Mouse (Mus musculus) heart, embryonic 11.5 days (tissue): Measurements from ENCODE around the gene Bcl9. TPM values are rescaled to one million over a fixed set of nuclear protein-coding genes. Genes with fewer than 3 reads are reported as not detected.

Experiments used
- ATAC-seq: fragments of 200-750 bp; cut with Nextera tagmentation; replicated peaks from 2 replicates; pipeline ENCODE4 v1.8.0; 2017; ENCODE audit warnings: moderate library complexity; ENCODE audit not compliant: insufficient number of reproducible peaks, low FRiP score, low TSS enrichment
- H3K27ac ChIP-seq: fragments of 300-500 bp; sonication (generic); 2 replicates; pipeline ENCODE4 v1.5.1; 2014; ENCODE audit warnings: mild to moderate bottlenecking, low read depth, low read length
- H3K27me3 ChIP-seq: fragments of 300-500 bp; sonication (generic); 2 replicates; pipeline ENCODE4 v1.6.1; 2014; ENCODE audit warnings: mild to moderate bottlenecking, low read length, mixed read lengths; ENCODE audit not compliant: control insufficient read depth, insufficient read depth
- H3K36me3 ChIP-seq: fragments of 300-500 bp; sonication (generic); 2 replicates; pipeline ENCODE4 v1.6.1; 2014; ENCODE audit warnings: mild to moderate bottlenecking, low read length, moderate library complexity, mixed read lengths; ENCODE audit not compliant: control insufficient read depth, insufficient read depth
- H3K4me1 ChIP-seq: fragments of 300-500 bp; sonication (generic); 2 replicates; pipeline ENCODE4 v1.6.1; 2014; ENCODE audit warnings: low read length; ENCODE audit not compliant: control insufficient read depth, insufficient read depth
- H3K4me2 ChIP-seq: fragments of 300-500 bp; sonication (generic); 2 replicates; pipeline ENCODE4 v1.6.1; 2014; ENCODE audit warnings: mild to moderate bottlenecking, moderate library complexity
- H3K4me3 ChIP-seq: fragments of 300-500 bp; sonication (generic); 2 replicates; pipeline ENCODE4 v1.5.1; 2014; ENCODE audit warnings: low read depth, low read length
- H3K9ac ChIP-seq: fragments of 300-500 bp; sonication (generic); 2 replicates; pipeline ENCODE4 v1.6.1; 2014; ENCODE audit warnings: mild to moderate bottlenecking, low read depth, low read length, moderate library complexity
- H3K9me3 ChIP-seq: fragments of 300-500 bp; sonication (generic); replicated peaks from 2 replicates; pipeline ENCODE4 v1.6.1; 2016; ENCODE audit warnings: low read length; ENCODE audit not compliant: control insufficient read depth
- WGBS: fragments of 180-500 bp; shearing (Covaris S2); extraction: QIAGEN DNeasy Blood & Tissue Kit; methylation state at CpG from one replicate; pipeline ENCODE4 v1.1.7; 2014; ENCODE audit not compliant: insufficient replicate concordance; 5-methylcytosine and 5-hydroxymethylcytosine counted together
- polyA plus RNA-seq: library from polyadenylated mRNA; unstranded; fragments of >200 nt; fragmentation: Nextera tagmentation; extraction: Ambion mirVana; gene quantifications from 2 replicates; pipeline ENCODE4 v1.2.1, GENCODE M21; 2014

Gene Bcl9
- polyA plus RNA-seq, 1 experiment from 2014 or later, result 40.8 TPM

DNA sequence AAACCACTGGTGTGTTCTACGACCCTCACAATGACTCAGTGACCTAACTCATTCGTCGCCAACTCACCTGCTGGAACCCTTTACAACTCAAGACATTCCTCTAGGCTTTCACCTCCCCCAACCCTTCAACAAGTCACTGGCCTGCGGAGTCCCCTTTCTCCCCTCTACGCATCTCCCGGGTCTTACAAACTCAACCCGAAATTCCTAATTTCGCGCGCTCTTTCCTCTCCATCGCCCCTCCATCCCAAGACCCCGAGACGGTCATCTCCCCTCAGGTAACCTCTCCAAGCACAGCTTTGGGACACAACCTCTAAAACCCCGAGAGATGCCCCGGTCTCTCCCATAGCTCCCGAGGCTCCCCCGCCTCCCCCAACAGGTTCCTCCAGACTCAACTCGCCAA is 71.0 kb downstream of the Bcl9 start:
- H3K9me3 ChIP-seq, result no peaks in the 10 kb centered on the region
- peak overlapping the region; percentile 73 for H3K4me2 ChIP-seq
- H3K4me3 ChIP-seq, result peak overlapping the region; percentile 84
- H3K9ac ChIP-seq, result peak overlapping the region; percentile 87
- H3K36me3 ChIP-seq, result peaks cover under 1% of the 10 kb centered on the region; the same call in 1 of the 2 replicates
- peak overlapping the region; percentile 92 for H3K27ac ChIP-seq
- H3K4me1 ChIP-seq, result peaks cover 26% of the 10 kb centered on the region
- WGBS, result 1% methylated on average over 18 of the region's 18 CpGs
- ATAC-seq, result no peak
- H3K27me3 ChIP-seq, result no peaks in the 10 kb centered on the region

DNA sequence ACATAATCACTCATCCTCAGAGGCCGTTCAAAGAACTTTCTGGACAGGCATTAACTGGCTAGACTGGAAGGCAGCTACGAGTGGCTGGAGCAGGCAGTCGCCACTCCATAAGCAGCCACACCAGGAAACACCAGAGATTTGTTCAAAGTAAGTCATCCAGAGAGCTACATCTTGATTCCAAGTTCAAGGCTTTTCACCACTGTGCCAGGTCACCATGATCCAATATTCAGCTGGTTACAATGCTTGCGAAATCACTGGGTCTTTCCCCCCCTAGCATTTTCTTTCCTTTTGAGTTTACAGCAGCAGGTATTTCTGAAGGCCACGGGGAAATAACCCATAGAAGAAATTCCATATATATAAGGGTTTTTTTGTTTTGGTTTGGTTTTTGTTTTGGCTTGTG is 72.5 kb downstream of the Bcl9 start:
- WGBS, result 74% methylated on average over 5 of the region's 5 CpGs
- Histone ChIP-seq H3K9ac (no peak overlapping the region), H3K27ac (no peak overlapping the region), H3K9me3 (no peaks in the 10 kb centered on the region), H3K27me3 (no peaks in the 10 kb centered on the region), H3K4me2 (peak overlapping the region; percentile 38), H3K4me1 (peaks cover 26% of the 10 kb centered on the region), H3K36me3 (peaks cover 11% of the 10 kb centered on the region), H3K4me3 (no peak overlapping the region)
- no peak for ATAC-seq

DNA sequence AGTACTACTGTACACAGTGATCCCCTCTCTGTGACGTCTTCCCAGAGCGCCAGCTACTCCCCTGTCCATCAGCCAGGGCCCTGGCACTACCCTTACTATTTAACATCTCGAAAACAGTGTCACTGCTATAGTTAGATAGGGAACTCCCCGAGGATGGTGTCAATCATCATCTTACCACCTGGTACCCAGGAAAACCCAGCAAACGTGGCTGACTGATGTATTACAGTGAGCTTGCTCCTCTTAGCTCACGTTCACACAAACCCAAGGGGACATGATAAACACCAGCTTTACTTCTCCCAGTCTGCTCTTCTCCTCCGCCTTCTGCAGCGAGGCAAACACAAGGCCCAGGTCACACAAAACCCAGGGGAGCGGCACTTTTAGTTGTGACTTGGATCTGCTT is 74.5 kb downstream of the Bcl9 start:
- no peak overlapping the region for H3K27ac ChIP-seq
- no peak overlapping the region for H3K4me3 ChIP-seq
- no peak overlapping the region for H3K9ac ChIP-seq
- peaks cover 17% of the 10 kb centered on the region for H3K4me1 ChIP-seq
- H3K9me3 ChIP-seq, result no peaks in the 10 kb centered on the region
- H3K27me3 ChIP-seq, result no peaks in the 10 kb centered on the region
- WGBS, result 73% methylated on average over 9 of the region's 9 CpGs
- ATAC-seq, result no peak
- no peak overlapping the region for H3K4me2 ChIP-seq
- peaks cover 16% of the 10 kb centered on the region for H3K36me3 ChIP-seq

DNA sequence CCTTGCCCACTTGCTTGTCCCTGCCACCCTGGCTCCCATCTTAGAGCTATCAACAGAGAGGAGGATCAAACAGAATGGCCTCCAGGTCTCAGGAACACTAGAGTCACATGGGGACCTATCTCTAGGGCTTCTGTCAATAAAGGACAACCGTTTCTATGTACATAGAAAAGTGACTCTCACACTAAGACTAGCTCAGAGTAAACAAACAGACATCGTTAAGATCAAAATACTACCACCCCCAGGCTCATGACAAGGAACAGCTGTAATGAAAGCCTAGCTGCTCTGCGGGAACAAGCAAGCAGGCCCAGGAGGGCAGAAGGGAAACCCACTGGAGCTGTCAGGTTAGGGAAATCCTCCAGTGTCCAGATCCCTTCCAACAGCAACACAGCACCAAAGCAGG is 82.2 kb downstream of the Bcl9 start:
- Histone ChIP-seq H3K9ac (no peak overlapping the region), H3K27ac (no peak overlapping the region), H3K9me3 (no peaks in the 10 kb centered on the region), H3K4me2 (no peak overlapping the region), H3K4me1 (peaks cover 3% of the 10 kb centered on the region; the same call in 1 of the 2 replicates), H3K36me3 (peaks cover 48% of the 10 kb centered on the region), H3K27me3 (no peaks in the 10 kb centered on the region), H3K4me3 (no peak overlapping the region)
- WGBS, result 68% methylated on average over 3 of the region's 3 CpGs
- no peak for ATAC-seq

DNA sequence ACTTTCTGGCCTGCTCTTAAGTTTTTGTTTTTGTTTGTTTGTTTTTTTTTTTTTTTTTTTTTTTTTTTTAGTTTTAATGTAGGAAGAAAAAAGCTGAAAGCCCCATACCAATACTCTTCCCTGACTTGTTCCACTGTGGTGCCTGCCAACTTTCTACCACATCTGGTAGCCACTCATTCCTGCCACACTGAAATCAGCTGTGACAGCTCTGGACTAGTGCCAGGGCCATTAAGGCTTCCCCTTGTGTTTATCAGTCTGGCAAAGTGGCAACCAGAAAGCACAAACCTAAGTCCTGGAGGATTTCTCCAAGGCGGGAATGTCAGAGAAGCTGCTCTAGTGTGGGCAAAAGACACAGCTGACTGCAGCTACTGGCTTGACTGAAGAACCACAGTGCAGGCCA is 83.3 kb downstream of the Bcl9 start:
- Histone ChIP-seq H3K4me2 (no peak overlapping the region), H3K9me3 (no peaks in the 10 kb centered on the region), H3K36me3 (peaks cover 55% of the 10 kb centered on the region), H3K4me1 (peaks cover 3% of the 10 kb centered on the region; the same call in 1 of the 2 replicates), H3K27me3 (no peaks in the 10 kb centered on the region), H3K4me3 (no peak overlapping the region), H3K9ac (no peak overlapping the region), H3K27ac (no peak overlapping the region)
- 25% methylated on average over 1 of the region's 1 CpGs for WGBS
- ATAC-seq, result no peak

DNA sequence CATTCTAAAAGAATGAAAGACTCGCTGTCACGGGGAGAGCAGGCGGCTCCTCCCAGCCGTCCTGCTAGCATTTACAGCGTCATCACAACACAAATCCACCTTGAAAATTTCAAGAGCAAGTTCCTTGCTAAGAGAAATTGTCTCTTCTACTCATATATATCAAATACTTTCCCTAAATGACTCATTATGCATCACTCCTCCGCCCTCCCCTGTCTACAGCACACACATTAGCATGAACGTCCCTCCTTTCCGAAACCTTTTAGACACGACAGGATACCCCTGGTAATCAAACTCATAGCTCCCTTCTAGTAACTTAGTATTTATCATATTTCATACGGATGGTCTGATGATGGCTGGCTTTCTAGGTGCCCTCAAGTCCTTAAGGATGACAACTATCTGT is 83.8 kb downstream of the Bcl9 start:
- 87% methylated on average over 10 of the region's 10 CpGs for WGBS
- H3K36me3 ChIP-seq, result peaks cover 55% of the 10 kb centered on the region

DNA sequence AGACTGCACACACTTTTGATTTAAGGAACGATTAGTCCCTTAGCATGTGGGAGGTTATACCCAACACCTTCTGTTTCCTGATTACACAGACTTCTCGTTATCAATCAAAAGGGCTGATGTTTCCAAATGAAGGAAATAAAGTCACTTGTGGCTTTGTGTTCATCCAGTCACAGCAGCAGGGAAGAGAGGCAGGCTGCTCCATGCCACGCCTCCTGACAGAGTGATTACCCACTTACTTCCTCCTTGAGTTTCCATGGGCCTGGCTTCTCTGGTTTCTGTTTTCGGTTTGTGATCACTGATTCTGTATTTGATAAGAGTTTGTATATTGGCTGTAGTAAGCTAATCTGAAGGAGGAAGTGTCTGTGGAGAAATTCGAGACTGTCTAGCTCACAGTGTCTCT is 86.5 kb downstream of the Bcl9 start:
- Histone ChIP-seq H3K27me3 (no peaks in the 10 kb centered on the region), H3K4me3 (no peak overlapping the region), H3K36me3 (peaks cover 57% of the 10 kb centered on the region), H3K27ac (no peak overlapping the region), H3K4me2 (no peak overlapping the region), H3K9ac (no peak overlapping the region), H3K9me3 (no peaks in the 10 kb centered on the region), H3K4me1 (peaks cover 3% of the 10 kb centered on the region; the same call in 1 of the 2 replicates)
- WGBS, result 74% methylated on average over 5 of the region's 5 CpGs
- ATAC-seq, result no peak

More for the DNA sequence above, 83.8 kb downstream of the Bcl9 start:
- Histone ChIP-seq H3K9me3 (no peaks in the 10 kb centered on the region), H3K4me2 (no peak overlapping the region), H3K9ac (no peak overlapping the region), H3K27me3 (no peaks in the 10 kb centered on the region), H3K4me1 (peaks cover 3% of the 10 kb centered on the region; the same call in 1 of the 2 replicates), H3K27ac (no peak overlapping the region), H3K4me3 (no peak overlapping the region)
- ATAC-seq, result no peak

DNA sequence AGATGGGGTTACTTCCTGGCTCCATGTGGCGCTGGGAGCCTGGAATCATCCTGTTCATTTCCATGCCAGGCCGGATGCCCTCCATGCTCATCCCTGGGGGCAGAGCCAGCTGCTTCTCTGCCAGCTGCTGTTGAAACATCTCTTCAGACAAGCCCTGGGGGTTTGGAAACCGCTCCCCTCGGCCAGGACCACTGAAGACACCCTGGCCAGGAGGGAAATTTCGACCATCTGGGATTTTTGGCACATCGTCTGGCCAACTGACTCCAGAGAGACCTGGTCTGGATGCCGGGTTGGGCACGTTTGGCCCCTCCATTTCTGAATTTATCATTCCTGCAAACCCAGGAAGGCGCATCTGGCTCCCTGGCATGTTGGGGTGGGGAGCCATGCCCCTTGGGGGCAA is 88.4 kb downstream of the Bcl9 start:
- H3K4me1 ChIP-seq, result no peaks in the 10 kb centered on the region
- H3K9ac ChIP-seq, result no peak overlapping the region
- no peaks in the 10 kb centered on the region for H3K9me3 ChIP-seq
- ATAC-seq, result no peak
- 88% methylated on average over 9 of the region's 9 CpGs for WGBS
- no peak overlapping the region for H3K4me3 ChIP-seq
- no peak overlapping the region for H3K4me2 ChIP-seq
- peaks cover 55% of the 10 kb centered on the region for H3K36me3 ChIP-seq
- H3K27me3 ChIP-seq, result no peaks in the 10 kb centered on the region
- H3K27ac ChIP-seq, result no peak overlapping the region

DNA sequence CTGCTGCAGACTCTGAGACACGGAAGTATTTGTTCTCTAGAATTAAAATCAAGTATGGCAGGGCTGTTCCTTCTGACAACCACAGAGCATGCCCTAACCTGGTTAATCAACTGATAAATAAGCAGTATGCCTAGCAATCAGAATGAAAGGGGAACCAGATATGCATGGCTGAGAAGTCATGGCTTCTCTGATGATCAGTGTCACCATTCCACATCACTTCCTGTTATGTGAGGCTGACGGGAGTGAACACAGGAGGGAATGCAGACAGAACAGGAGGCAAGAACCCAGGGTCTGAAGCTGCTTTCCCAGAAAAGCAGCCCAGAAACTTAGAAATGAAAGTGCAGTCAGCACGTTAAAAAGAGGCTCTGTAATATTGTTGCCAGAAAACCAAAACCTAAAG is 91.2 kb downstream of the Bcl9 start:
- H3K4me1 ChIP-seq, result no peaks in the 10 kb centered on the region; the same call in 1 of the 2 replicates
- H3K36me3 ChIP-seq, result peaks cover 45% of the 10 kb centered on the region
- no peaks in the 10 kb centered on the region for H3K27me3 ChIP-seq
- H3K27ac ChIP-seq, result no peak overlapping the region
- no peak overlapping the region for H3K4me3 ChIP-seq
- 83% methylated on average over 3 of the region's 3 CpGs for WGBS
- no peak overlapping the region for H3K4me2 ChIP-seq
- H3K9me3 ChIP-seq, result no peaks in the 10 kb centered on the region
- no peak for ATAC-seq
- no peak overlapping the region for H3K9ac ChIP-seq
